Mouse (Mus musculus): ENCODE measurements at regions not wholly inside any gene's neighbourhood (a gene's known extent, or its start where the extent isn't known, plus 50 kb on each side); places are given as distances from the start of the nearest gene placed in this dataset.
"Not testable (repeated sequence)": the region's sequence is repeated elsewhere in the genome, so short reads cannot be mapped to it uniquely, and the experiment has no call there.

- DNase-seq: peak; percentile 51
Observed at GRCm38 (mm10) chr12:69485652-69486651, 96.9 kb downstream of the Vcpkmt start.

GRCm38 (mm10) chr12:69481420-69481819 lies 101.4 kb downstream of the Vcpkmt start:
- DNase-seq: no peak

- no peak for DNase-seq
Observed at GRCm38 (mm10) chr12:69476631-69477091, 104.4 kb upstream of the Gm9887 start.

GRCm38 (mm10) chr12:69476131-69476530 lies 103.9 kb upstream of the Gm9887 start:
- no peak for DNase-seq

GRCm38 (mm10) chr12:69474916-69475661 lies 102.8 kb upstream of the Gm9887 start:
- peak; percentile 49 for DNase-seq

GRCm38 (mm10) chr12:69474141-69474915 lies 102.1 kb upstream of the Gm9887 start:
- no peak for DNase-seq

- no peak for DNase-seq
Observed at GRCm38 (mm10) chr12:69473379-69474057, 101.3 kb upstream of the Gm9887 start.

- DNase-seq: no peak
Observed at GRCm38 (mm10) chr12:69472912-69473311, 100.7 kb upstream of the Gm9887 start.

GRCm38 (mm10) chr12:69471876-69472275 lies 99.6 kb upstream of the Gm9887 start:
- no peak for DNase-seq

GRCm38 (mm10) chr12:69469004-69469403 lies 96.7 kb upstream of the Gm9887 start:
- no peak for DNase-seq

GRCm38 (mm10) chr12:69467363-69467762 lies 95.1 kb upstream of the Gm9887 start:
- no peak for DNase-seq

GRCm38 (mm10) chr12:69464906-69465305 lies 92.6 kb upstream of the Gm9887 start:
- DNase-seq: no peak

- DNase-seq: not testable (repeated sequence)
Observed at GRCm38 (mm10) chr12:69463327-69463726, 91.1 kb upstream of the Gm9887 start.

- DNase-seq: peak; percentile 72
Observed at GRCm38 (mm10) chr12:69461888-69462840, 89.9 kb upstream of the Gm9887 start.

GRCm38 (mm10) chr12:69460552-69461079 lies 88.4 kb upstream of the Gm9887 start:
- DNase-seq: no peak

GRCm38 (mm10) chr12:69458170-69458841 lies 86.0 kb upstream of the Gm9887 start:
- peak; percentile 56 for DNase-seq

GRCm38 (mm10) chr12:69456746-69457145 lies 84.5 kb upstream of the Gm9887 start:
- DNase-seq: no peak

- no peak for DNase-seq
Observed at GRCm38 (mm10) chr12:69456116-69456515, 83.9 kb upstream of the Gm9887 start.

GRCm38 (mm10) chr12:69455566-69455965 lies 83.3 kb upstream of the Gm9887 start:
- DNase-seq: no peak

GRCm38 (mm10) chr12:69453544-69453943 lies 81.3 kb upstream of the Gm9887 start:
- DNase-seq: peak; percentile 32
